Mouse (Mus musculus): ENCODE measurements around the gene 4930512M02Rik.

DNA sequence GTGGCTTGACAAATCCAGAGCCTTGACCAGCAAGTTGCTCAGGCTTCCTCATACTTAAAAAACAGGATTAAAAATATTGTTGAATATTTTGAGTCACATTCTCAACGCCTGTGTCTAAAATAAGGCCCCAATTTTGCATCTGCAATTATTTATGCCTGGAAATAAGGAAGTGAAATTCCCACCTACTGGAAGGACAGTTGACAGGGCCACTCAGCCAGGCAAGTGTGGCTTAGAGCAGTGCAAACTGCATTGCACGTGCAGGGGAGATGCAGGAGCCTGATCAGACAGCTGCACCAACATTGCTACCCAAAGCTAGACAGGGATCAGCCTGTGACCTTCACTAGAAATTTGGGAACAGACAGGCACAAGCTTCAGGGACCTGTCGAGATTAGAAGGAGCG lies 31.2 kb upstream of the 4930512M02Rik start:
- no peak for TF ChIP-seq MAX (IDR thresholded peaks at IDR 0.05; ENCODE audit: low read depth)
- TF ChIP-seq POLR2A (IDR thresholded peaks at IDR 0.05; ENCODE audit: insufficient read length, low read depth), result no peak
- TF ChIP-seq MYOD1 (IDR thresholded peaks at IDR 0.05; ENCODE audit: control insufficient read depth in 1 of 3, insufficient read length in 2 of 3, low read depth in 2 of 3), result peak in 1 of 3 experiments; percentile 17
- no peak for TF ChIP-seq TCF12 (IDR thresholded peaks at IDR 0.05; ENCODE audit: insufficient read depth, poor library complexity, severe bottlenecking)
- no peak for TF ChIP-seq USF1 (IDR thresholded peaks at IDR 0.05; ENCODE audit: low read depth)
- no peak for TF ChIP-seq POLR2AphosphoS2 (IDR thresholded peaks at IDR 0.05; ENCODE audit: insufficient read length, low read depth)
- TF ChIP-seq MYOG (IDR thresholded peaks at IDR 0.05; ENCODE audit: control insufficient read depth in 1 of 3, insufficient read depth in 1 of 3, insufficient read length in 2 of 3, low read depth in 2 of 3), result peak in 1 of 3 experiments; percentile 22
- TF ChIP-seq SRF (IDR thresholded peaks at IDR 0.05; ENCODE audit: control insufficient read depth, insufficient read length, low read depth), result no peak
